Mouse (Mus musculus): ENCODE data around the gene Igf2r. TPM values are rescaled to one million over a fixed set of nuclear protein-coding genes. Genes with fewer than 3 reads are reported as not detected.

Igf2r gene
- polyA plus RNA-seq, 1 experiment from 2014 or later, result 28.0 TPM

DNA sequence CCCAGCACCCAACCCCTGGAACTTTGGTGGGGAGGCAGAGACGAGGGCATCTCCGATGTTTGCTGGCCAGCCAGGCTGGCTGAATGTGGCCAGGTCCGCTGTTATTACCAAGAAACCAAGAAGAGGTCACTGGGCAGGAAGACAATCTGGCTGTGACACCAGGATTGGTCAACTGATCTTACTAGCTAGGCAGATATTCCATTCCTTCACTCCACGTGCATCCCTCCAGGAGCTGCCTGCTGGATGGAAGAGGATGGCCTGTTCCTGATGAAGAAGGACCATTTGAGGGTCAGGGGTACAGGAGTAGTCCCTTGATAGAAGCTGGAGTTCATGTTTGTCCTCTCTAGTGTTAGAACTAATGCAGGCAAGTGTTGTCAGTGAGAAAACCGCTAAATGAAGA lies 1.0 kb upstream of the Igf2r start:
- DNase-seq (ENCODE audit: low spot score) (no peak), ATAC-seq (ENCODE audit: insufficient number of reproducible peaks, low FRiP score, low TSS enrichment, low read depth) (no peak)
- H3K9me3 ChIP-seq (ENCODE audit: control insufficient read depth, low read length), result no peaks in the 10 kb centered on the region
- H3K36me3 ChIP-seq (ENCODE audit: control insufficient read depth, insufficient read depth, low read length), result peaks cover 4% of the 10 kb centered on the region
- no peak overlapping the region for H3K4me3 ChIP-seq (ENCODE audit: low read depth, low read length)
- H3K4me1 ChIP-seq (ENCODE audit: control insufficient read depth, insufficient read depth, low read length), result peaks cover 17% of the 10 kb centered on the region; the same call in 1 of the 2 replicates
- H3K27ac ChIP-seq (replicated peaks; ENCODE audit: low read depth, low read length), result no peak overlapping the region
- WGBS, result 89% methylated on average over 5 of the region's 5 CpGs
- H3K27me3 ChIP-seq (ENCODE audit: control insufficient read depth, insufficient read depth, low read length), result no peaks in the 10 kb centered on the region
- no peak overlapping the region for H3K4me2 ChIP-seq (ENCODE audit: low read depth, severe bottlenecking)
- H3K9ac ChIP-seq (ENCODE audit: low read length), result no peak overlapping the region

DNA sequence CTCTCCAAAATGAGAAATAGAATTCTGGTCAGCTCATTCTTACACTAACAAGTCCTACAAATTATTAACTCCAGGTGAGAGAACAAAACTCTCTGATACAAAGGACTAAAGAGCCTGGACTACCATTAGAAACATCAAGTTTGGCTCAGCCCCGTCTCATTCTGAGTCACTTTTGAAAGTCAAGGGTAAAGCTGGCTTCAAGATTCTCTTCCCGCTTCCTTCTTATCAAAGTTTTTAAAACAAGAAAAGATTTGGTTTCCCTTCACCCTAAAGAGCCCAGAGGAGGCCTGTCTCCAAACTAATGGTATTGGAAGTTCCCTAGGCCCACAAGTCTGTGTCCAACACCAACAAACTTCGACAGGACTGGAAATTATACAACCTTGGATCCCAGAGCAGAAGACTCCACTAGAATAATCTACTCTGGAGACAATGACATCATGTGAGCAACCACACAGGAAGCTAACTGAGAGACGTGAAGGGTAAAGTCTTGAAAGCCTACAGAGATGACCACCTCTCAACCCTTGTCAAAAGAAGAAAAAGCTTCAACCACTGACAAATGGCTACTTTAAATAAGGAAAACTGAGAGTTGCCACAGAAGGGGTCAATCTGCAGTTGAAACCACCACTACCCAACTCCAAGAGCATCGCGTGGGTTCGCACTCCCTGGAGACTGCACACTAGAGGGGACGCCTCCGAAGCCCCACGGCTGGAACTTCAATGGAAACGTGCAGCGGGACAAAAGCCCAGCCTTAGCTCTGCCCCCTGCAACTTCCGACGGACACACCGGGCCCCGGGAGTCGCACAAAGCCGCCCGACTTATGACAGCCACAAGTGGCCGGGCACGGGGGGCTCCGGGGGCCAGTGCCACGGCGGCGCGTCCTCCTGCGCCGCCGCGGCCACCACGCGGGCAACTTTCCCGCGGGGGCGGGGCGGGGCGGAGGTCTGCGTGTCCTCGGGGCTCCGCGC lies 767 bp downstream of the Igf2r start:
- H3K9ac ChIP-seq (ENCODE audit: low read length), result peak overlapping the region; percentile 86
- peaks cover 4% of the 10 kb centered on the region for H3K36me3 ChIP-seq (ENCODE audit: control insufficient read depth, insufficient read depth, low read length)
- no peaks in the 10 kb centered on the region for H3K27me3 ChIP-seq (ENCODE audit: control insufficient read depth, insufficient read depth, low read length)
- peaks cover 17% of the 10 kb centered on the region; the same call in 1 of the 2 replicates for H3K4me1 ChIP-seq (ENCODE audit: control insufficient read depth, insufficient read depth, low read length)
- ATAC-seq (ENCODE audit: insufficient number of reproducible peaks, low FRiP score, low TSS enrichment, low read depth) (0 out of 2 replicates have a peak, but pooled peaks have one; percentile 7), DNase-seq (ENCODE audit: low spot score) (peak; percentile 38)
- peak overlapping the region; percentile 57 for H3K4me2 ChIP-seq (ENCODE audit: low read depth, severe bottlenecking)
- WGBS, result 33% methylated on average over 41 of the region's 41 CpGs
- peak overlapping the region; percentile 69 for H3K4me3 ChIP-seq (ENCODE audit: low read depth, low read length)
- peak overlapping the region; percentile 70 for H3K27ac ChIP-seq (replicated peaks; ENCODE audit: low read depth, low read length)
- no peaks in the 10 kb centered on the region for H3K9me3 ChIP-seq (ENCODE audit: control insufficient read depth, low read length)

DNA sequence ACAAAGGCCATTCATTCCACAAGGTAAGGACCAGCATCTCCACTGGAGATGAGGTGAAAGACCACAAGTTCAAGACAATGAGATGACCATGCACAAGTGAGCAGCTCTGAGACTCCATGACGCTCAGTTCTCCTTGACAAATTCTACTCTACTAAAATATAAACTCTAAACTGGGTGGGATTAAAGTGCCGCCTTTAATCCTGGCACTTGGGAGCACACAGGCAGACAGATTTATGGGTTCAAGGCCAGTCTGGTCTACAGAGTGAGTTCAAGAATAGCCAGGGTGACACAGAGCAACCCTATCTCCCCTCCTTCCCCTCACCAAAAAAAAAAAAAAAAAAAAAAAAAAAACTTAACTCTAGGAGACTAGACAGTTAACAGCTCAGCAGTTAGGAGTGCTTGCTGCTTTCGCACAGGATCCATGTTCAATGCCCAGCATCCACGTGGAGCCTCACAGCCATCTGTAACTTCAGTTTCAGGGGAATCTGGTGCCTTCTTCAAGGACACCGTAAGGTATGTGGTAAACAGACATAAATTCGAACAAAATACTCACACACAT lies 2.1 kb downstream of the Igf2r start:
- Histone ChIP-seq H3K9ac (ENCODE audit: low read length) (no peak overlapping the region), H3K4me3 (ENCODE audit: low read depth, low read length) (peak overlapping the region; percentile 69), H3K27ac (replicated peaks; ENCODE audit: low read depth, low read length) (peak overlapping the region; percentile 54; the same call in 1 of the 2 replicates), H3K4me1 (ENCODE audit: control insufficient read depth, insufficient read depth, low read length) (peaks cover 17% of the 10 kb centered on the region; the same call in 1 of the 2 replicates), H3K9me3 (ENCODE audit: control insufficient read depth, low read length) (no peaks in the 10 kb centered on the region), H3K36me3 (ENCODE audit: control insufficient read depth, insufficient read depth, low read length) (peaks cover 4% of the 10 kb centered on the region), H3K27me3 (ENCODE audit: control insufficient read depth, insufficient read depth, low read length) (no peaks in the 10 kb centered on the region), H3K4me2 (ENCODE audit: low read depth, severe bottlenecking) (peak overlapping the region; percentile 57)
- 68% methylated on average over 6 of the region's 6 CpGs for WGBS
- no peak for ATAC-seq (ENCODE audit: insufficient number of reproducible peaks, low FRiP score, low TSS enrichment, low read depth)
- no peak for DNase-seq (ENCODE audit: low spot score)

DNA sequence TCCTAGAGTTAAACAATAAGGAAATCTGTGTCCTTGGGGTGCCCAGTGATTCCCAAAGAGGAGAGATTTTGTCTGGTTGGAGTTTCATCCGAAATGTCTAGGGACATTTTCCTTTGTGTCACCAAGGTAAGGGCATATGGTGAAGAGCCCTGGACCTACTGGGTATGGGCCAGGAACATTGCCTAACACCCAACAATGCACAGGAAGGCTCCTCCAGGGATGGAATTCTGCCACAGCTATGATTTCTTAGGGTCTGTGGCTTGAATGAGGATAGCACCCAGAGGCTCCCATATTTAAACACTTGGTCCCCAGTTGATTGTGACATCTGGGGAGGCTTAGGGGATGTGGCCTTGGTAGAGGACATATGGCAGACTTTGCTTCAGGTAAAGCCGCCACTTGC lies 6.1 kb downstream of the Igf2r start:
- ATAC-seq (ENCODE audit: insufficient number of reproducible peaks, low FRiP score, low TSS enrichment, low read depth) (no peak), DNase-seq (ENCODE audit: low spot score) (no peak)
- peaks cover 28% of the 10 kb centered on the region for H3K4me1 ChIP-seq (ENCODE audit: control insufficient read depth, insufficient read depth, low read length)
- no peaks in the 10 kb centered on the region for H3K9me3 ChIP-seq (ENCODE audit: control insufficient read depth, low read length)
- no peak overlapping the region for H3K4me2 ChIP-seq (ENCODE audit: low read depth, severe bottlenecking)
- no peak overlapping the region for H3K27ac ChIP-seq (replicated peaks; ENCODE audit: low read depth, low read length)
- peaks cover 4% of the 10 kb centered on the region; the same call in 1 of the 2 replicates for H3K36me3 ChIP-seq (ENCODE audit: control insufficient read depth, insufficient read depth, low read length)
- no peaks in the 10 kb centered on the region for H3K27me3 ChIP-seq (ENCODE audit: control insufficient read depth, insufficient read depth, low read length)
- 90% methylated on average over 2 of the region's 2 CpGs for WGBS
- H3K4me3 ChIP-seq (ENCODE audit: low read depth, low read length), result no peak overlapping the region
- H3K9ac ChIP-seq (ENCODE audit: low read length), result no peak overlapping the region

DNA sequence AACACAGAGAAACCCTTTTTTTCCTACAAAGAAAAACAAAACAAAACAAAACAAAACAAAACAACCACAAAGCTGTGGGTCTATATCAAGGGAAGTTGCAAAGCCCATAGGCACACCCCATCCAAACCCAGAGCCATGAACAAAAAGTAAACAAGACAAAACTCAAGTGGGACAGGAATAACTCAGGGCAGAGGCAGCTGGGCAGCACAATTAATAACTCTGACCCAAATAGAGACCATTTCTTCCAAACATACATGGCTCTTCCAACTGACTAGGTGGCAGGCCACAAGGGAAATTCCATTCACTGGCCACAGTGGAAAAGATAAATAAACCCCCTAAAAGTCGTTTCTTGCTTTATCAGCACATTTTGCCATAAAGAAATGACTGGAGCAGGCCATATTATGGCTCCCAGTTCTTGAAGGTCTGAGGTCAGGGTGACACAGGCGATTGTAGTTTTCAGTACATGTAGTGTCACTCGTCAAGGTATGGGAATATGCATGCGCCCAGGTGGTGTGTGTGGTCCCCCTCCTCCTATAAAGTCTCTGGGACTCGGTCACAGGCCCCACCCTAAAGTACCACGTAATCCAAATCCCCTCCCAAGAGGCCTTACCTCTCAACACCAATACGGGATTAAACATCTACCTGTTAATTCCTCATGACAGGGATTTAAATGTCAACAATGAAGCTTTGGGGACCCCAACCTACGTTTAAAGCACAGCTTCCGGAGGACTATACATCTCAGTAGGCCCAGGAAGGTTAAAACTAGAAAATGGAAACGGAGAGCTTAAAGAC lies 8.9 kb downstream of the Igf2r start:
- Histone ChIP-seq H3K4me2 (ENCODE audit: low read depth, severe bottlenecking) (no peak overlapping the region), H3K9ac (ENCODE audit: low read length) (no peak overlapping the region), H3K27me3 (ENCODE audit: control insufficient read depth, insufficient read depth, low read length) (no peaks in the 10 kb centered on the region), H3K4me3 (ENCODE audit: low read depth, low read length) (no peak overlapping the region), H3K4me1 (ENCODE audit: control insufficient read depth, insufficient read depth, low read length) (peaks cover 12% of the 10 kb centered on the region), H3K9me3 (ENCODE audit: control insufficient read depth, low read length) (no peaks in the 10 kb centered on the region), H3K36me3 (ENCODE audit: control insufficient read depth, insufficient read depth, low read length) (peaks cover 4% of the 10 kb centered on the region; the same call in 1 of the 2 replicates), H3K27ac (replicated peaks; ENCODE audit: low read depth, low read length) (no peak overlapping the region)
- ATAC-seq (ENCODE audit: insufficient number of reproducible peaks, low FRiP score, low TSS enrichment, low read depth), result no peak
- 78% methylated on average over 10 of the region's 10 CpGs for WGBS
- no peak for DNase-seq (ENCODE audit: low spot score)

DNA sequence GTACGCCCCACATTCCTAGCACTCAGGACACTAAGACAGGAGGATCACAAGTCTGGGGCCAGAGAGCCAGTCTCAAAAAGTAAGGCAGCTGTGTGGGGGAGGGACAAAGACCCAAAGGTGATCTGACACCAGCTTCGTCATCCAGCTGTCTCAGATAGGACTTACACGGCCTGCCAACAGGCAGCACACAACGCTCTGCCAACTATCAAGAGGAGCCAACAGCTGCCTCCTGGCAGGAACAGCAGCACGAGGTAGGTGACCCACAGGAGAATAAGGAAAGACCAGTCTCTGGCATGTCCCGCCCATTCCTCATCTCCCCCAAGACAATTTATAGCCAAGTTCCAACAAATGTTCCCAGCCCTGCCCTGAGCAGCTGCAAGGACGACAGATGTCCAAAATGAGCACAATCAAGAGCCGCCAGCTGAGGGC lies 9.8 kb downstream of the Igf2r start:
- DNase-seq (ENCODE audit: low spot score) (no peak), ATAC-seq (ENCODE audit: insufficient number of reproducible peaks, low FRiP score, low TSS enrichment, low read depth) (peak; percentile 24; the same call in 1 of the 2 replicates)
- Histone ChIP-seq H3K9me3 (ENCODE audit: control insufficient read depth, low read length) (no peaks in the 10 kb centered on the region), H3K27me3 (ENCODE audit: control insufficient read depth, insufficient read depth, low read length) (no peaks in the 10 kb centered on the region), H3K4me3 (ENCODE audit: low read depth, low read length) (no peak overlapping the region), H3K9ac (ENCODE audit: low read length) (no peak overlapping the region), H3K27ac (replicated peaks; ENCODE audit: low read depth, low read length) (no peak overlapping the region), H3K4me1 (ENCODE audit: control insufficient read depth, insufficient read depth, low read length) (peaks cover 10% of the 10 kb centered on the region), H3K36me3 (ENCODE audit: control insufficient read depth, insufficient read depth, low read length) (peaks cover 4% of the 10 kb centered on the region; the same call in 1 of the 2 replicates), H3K4me2 (ENCODE audit: low read depth, severe bottlenecking) (no peak overlapping the region)
- 53% methylated on average over 8 of the region's 8 CpGs for WGBS

DNA sequence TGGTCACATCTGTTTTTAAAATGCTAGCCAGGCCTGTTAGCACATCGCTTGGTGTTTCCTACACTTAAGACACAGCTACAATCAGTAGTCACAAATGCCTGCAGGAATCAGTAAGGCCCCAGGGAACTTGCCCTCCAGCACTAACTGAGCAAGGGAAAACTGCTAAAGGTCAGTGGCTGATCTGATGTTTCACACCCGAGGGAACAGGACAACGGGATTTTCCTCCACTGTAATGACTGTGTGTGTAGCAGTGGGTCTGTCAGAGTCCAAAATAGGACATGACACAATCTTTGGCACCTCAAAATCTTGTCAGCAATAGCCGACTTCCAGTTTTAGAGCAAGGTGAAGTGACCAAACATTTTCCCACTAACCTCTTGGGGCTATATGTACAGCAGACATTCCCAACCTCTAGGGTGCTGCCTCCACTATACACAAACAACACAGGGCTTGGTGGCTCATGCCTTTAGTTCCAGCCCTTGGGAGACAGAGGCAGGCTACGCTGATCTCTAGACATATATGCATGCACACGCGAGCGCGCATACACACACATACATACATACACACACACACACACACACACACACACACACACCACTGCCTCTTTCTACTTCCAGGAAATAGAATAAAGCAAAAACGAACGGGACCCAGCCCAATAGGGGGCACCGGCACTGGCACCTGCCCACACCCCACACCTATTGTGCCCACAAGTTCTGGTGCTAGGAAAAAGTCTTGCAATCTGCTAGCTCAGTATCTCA lies 10.6 kb downstream of the Igf2r start:
- Histone ChIP-seq H3K36me3 (ENCODE audit: control insufficient read depth, insufficient read depth, low read length) (peaks cover 4% of the 10 kb centered on the region; the same call in 1 of the 2 replicates), H3K4me1 (ENCODE audit: control insufficient read depth, insufficient read depth, low read length) (peaks cover 10% of the 10 kb centered on the region), H3K27me3 (ENCODE audit: control insufficient read depth, insufficient read depth, low read length) (no peaks in the 10 kb centered on the region), H3K27ac (replicated peaks; ENCODE audit: low read depth, low read length) (no peak overlapping the region), H3K4me2 (ENCODE audit: low read depth, severe bottlenecking) (no peak overlapping the region), H3K4me3 (ENCODE audit: low read depth, low read length) (no peak overlapping the region), H3K9ac (ENCODE audit: low read length) (no peak overlapping the region), H3K9me3 (ENCODE audit: control insufficient read depth, low read length) (no peaks in the 10 kb centered on the region)
- ATAC-seq (ENCODE audit: insufficient number of reproducible peaks, low FRiP score, low TSS enrichment, low read depth), result no peak
- DNase-seq (ENCODE audit: low spot score), result no peak
- 84% methylated on average over 12 of the region's 12 CpGs for WGBS
